Mouse (Mus musculus): ENCODE measurements around the gene Stambp. TPM values are rescaled to one million over a fixed set of nuclear protein-coding genes. Genes with fewer than 3 reads are reported as not detected.
A peak's percentile ranks its signal among the peaks of the same experiment; 100 is the strongest.

The Stambp gene
- polyA plus RNA-seq, 1 experiment from 2014 or later, result 23.3 TPM

DNA sequence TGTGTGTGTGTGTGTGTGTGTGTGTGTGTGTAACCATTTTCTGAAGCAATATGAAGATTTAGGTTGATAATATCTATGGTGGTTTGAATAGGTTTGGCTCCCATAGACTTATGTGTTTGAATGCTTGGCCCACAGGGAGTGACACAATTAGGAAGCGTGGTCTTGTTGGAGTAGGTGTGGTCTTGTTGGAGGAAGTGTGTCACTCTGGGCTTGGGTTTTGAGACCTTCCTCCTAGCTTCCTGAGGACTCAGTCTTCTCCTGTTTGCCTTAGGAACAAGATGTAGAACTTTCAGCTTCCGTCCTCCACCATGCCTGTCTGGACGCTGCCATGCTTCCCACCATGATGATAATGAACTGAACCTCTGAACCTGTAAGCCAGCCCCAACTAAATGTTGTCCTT, 53.9 kb downstream of the Stambp start:
- Histone ChIP-seq H3K27ac (no peak overlapping the region), H3K36me3 (no peaks in the 10 kb centered on the region), H3K9me3 (no peaks in the 10 kb centered on the region), H3K27me3 (no peaks in the 10 kb centered on the region), H3K9ac (no peak overlapping the region), H3K4me3 (no peak overlapping the region), H3K4me1 (no peaks in the 10 kb centered on the region), H3K4me2 (no peak overlapping the region)
- WGBS, result 75% methylated on average over 3 of the region's 3 CpGs
- no peak for ATAC-seq (ENCODE audit: borderline replicate concordance, extremely low read depth, low FRiP score, low TSS enrichment)

DNA sequence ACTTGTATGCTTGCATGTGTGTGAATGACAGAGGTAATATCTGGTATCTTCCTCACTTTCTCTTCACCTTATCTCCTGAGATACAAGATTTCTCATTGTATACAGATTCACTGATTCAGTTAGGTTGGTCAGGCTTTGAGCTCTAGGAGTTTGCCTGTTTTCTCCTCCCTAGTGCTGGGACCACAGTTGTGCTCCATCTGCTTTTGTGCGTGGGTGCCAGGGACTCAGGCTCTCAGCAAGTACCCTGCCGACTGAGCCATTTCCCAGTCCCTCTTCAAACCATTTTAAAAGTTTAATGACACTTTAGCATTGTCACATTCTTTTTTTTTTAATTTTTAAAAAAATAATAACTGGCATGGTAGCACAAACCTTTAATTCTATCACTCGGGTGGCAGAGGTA, 57.4 kb downstream of the Stambp start:
- H3K36me3 ChIP-seq, result no peaks in the 10 kb centered on the region
- no peak overlapping the region for H3K9ac ChIP-seq
- no peaks in the 10 kb centered on the region for H3K27me3 ChIP-seq
- H3K4me2 ChIP-seq, result no peak overlapping the region
- ATAC-seq (ENCODE audit: borderline replicate concordance, extremely low read depth, low FRiP score, low TSS enrichment), result no peak
- 62% methylated on average over 3 of the region's 3 CpGs for WGBS
- H3K9me3 ChIP-seq, result no peaks in the 10 kb centered on the region
- no peak overlapping the region for H3K27ac ChIP-seq
- H3K4me1 ChIP-seq, result no peaks in the 10 kb centered on the region
- H3K4me3 ChIP-seq, result no peak overlapping the region

DNA sequence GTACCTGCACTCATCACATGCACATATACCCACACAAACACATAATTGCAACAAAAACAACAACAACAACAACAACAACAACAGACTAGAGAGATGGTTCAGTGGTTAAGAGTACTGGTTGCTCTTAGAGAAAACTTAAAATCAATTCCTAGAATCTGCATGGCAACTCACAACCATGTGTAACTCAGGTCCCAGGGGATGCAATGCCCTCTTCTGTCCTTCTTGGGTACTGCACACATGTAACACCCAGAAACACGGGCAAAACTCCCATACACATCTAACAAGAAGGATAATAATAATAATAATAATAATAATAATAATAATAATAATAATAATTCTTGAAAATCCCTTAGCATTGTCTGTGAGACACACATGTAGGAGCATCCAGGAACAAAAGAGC, 60.0 kb downstream of the Stambp start:
- Histone ChIP-seq H3K27me3 (no peaks in the 10 kb centered on the region), H3K9ac (no peak overlapping the region), H3K27ac (no peak overlapping the region), H3K4me3 (no peak overlapping the region), H3K4me1 (0 out of 2 replicates have a peak, but pooled peaks cover under 1% of the 10 kb centered on the region), H3K36me3 (no peaks in the 10 kb centered on the region), H3K9me3 (no peaks in the 10 kb centered on the region), H3K4me2 (no peak overlapping the region)
- ATAC-seq (ENCODE audit: borderline replicate concordance, extremely low read depth, low FRiP score, low TSS enrichment), result no peak; the same call in 1 of the 2 replicates
- WGBS, result 16% methylated on average over 1 of the region's 1 CpGs

DNA sequence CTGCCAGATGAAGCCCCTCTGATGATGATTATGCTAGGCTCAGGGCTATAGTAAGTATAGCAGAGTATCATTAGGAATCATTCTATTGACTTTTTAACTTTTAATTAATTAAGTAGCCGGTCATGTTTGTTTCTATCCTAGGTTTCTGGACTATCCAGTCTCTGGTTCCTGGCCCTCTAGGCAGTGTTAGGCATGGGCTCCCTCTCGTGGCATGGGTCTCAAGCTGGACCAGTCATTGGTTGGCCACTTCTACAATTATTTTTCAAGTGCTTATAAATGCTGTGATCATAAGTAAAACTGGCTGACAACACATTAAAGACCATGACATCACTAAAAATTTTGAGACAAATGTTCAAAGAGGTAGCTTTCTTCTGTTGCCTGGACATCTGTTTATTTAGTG, 62.3 kb downstream of the Stambp start:
- Histone ChIP-seq H3K9me3 (no peaks in the 10 kb centered on the region), H3K4me2 (no peak overlapping the region), H3K27ac (no peak overlapping the region), H3K4me3 (no peak overlapping the region), H3K4me1 (peaks cover 12% of the 10 kb centered on the region; the same call in 1 of the 2 replicates), H3K27me3 (no peaks in the 10 kb centered on the region), H3K9ac (no peak overlapping the region), H3K36me3 (no peaks in the 10 kb centered on the region)
- WGBS, result 62% methylated on average over 2 of the region's 2 CpGs
- no peak for ATAC-seq (ENCODE audit: borderline replicate concordance, extremely low read depth, low FRiP score, low TSS enrichment)

DNA sequence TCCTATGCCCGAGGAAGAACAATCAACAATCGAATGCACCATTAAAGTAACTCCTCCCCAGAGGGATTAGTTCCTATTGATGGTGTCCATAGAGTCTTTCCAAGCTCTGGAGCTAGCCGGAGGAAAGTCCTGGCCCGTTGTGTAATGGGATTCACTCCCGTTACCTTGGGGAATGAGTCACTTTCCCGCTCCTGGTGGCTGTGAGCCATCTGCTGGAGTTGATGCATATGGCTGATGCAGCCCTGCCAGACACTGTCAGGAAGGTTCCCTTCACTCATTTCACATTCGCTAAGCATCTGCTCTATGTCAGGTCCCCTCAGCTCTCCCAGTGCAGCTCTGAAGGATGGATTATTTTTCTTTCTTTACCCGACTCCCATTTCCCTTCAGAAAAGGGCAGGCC, 63.1 kb downstream of the Stambp start:
- WGBS, result 33% methylated on average over 8 of the region's 8 CpGs
- H3K9me3 ChIP-seq, result no peaks in the 10 kb centered on the region
- peaks cover 13% of the 10 kb centered on the region; the same call in 1 of the 2 replicates for H3K4me1 ChIP-seq
- H3K36me3 ChIP-seq, result no peaks in the 10 kb centered on the region
- no peak overlapping the region for H3K27ac ChIP-seq
- H3K9ac ChIP-seq, result no peak overlapping the region
- no peaks in the 10 kb centered on the region for H3K27me3 ChIP-seq
- no peak for ATAC-seq (ENCODE audit: borderline replicate concordance, extremely low read depth, low FRiP score, low TSS enrichment)
- H3K4me3 ChIP-seq, result no peak overlapping the region
- no peak overlapping the region for H3K4me2 ChIP-seq

DNA sequence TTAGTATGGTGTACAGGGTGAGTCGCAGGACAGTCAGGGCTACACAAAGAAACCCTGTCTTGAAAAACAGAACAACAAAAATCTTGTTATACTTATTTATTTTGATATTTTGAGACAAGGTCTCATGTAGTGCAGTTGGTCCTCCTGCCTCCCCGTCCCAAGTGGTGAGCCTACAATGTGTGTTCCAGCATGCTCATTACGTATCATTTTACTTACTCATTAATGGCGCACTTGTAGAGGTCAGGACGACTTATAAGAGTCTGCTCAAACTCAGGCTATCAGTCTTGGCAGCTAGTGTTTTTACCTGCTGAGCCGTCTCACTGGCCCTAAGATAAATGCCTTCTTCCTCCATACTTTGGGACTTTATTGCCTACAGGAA, 65.4 kb downstream of the Stambp start:
- H3K27ac ChIP-seq, result peak overlapping the region; percentile 97
- peak overlapping the region; percentile 83 for H3K4me3 ChIP-seq
- H3K4me1 ChIP-seq, result peaks cover 13% of the 10 kb centered on the region; the same call in 1 of the 2 replicates
- ATAC-seq (ENCODE audit: borderline replicate concordance, extremely low read depth, low FRiP score, low TSS enrichment), result peak; percentile 34; the same call in 1 of the 2 replicates
- peak overlapping the region; percentile 64 for H3K4me2 ChIP-seq
- no peaks in the 10 kb centered on the region for H3K36me3 ChIP-seq
- peak overlapping the region; percentile 82 for H3K9ac ChIP-seq
- 17% methylated on average over 6 of the region's 6 CpGs for WGBS
- no peaks in the 10 kb centered on the region for H3K9me3 ChIP-seq
- H3K27me3 ChIP-seq, result no peaks in the 10 kb centered on the region

DNA sequence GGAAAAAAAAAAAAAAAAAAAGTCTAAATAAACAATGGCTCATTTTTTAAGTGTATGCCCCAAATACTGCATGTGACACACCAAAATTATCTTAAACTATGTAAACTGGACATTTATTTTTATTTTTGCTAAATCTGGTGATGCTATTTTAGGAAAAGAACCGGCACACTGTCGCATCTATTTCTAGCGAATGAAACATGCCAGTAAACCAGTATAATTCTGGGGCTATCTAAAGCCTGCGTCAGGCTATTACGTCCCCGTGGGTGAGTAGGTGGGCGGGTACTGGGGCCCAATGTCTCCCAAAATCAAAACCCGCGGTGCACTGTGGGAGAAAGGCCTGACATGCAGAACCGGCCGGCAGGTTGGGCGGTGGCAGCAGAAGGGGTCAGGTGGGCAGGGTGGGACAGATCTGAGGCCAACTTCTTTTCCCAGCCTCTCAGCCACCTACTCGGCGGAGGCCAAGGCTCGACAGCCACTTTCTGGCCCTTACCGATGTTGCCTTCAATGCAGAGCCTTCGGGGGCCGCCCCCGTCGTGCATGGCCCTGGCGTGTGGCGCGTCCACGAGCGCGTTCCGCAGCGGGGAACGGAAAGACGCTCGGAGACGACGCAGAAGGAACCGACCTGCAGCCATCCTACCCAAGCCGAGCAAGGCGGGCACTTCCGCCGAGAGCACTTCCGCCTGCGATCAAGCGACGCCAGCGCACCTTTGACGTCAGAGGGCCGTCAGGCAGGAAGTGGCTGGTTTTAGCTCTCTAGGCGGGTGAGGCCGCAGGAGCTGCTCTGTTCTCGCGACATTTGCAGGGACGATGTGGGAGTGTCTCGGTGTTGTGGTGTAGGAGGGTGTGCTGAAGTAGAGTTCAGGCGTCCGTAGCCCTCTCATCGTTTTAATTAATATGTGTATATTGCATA, 66.0 kb downstream of the Stambp start, which contains the start of gene Dguok:
Dguok (minus strand) TSS at position 712 of the 910 bp plus-strand sequence.
- Histone ChIP-seq H3K27ac (peak within 1 kb of the TSS; percentile 97), H3K4me3 (peak within 1 kb of the TSS; percentile 83)

DNA sequence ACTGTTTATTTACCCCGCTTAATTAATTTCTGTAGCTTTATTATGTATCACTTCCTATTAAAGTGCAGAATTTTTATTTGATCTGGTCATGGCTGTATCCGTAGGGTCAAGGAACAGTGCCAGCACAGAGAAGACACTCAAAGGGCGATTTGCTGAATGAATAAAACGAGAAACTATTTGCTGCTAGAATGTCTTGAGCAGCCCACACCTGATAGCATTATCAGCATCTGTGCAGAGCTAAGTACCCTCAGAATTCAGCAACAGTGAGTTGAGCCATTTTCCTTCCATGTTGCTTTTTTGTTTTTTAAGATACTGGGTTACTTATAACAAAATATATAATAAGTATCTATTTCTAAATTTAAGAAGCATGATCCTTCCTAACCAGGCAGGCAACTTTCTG, 67.0 kb downstream of the Stambp start:
- Histone ChIP-seq H3K27ac (no peak overlapping the region), H3K4me1 (peaks cover 13% of the 10 kb centered on the region; the same call in 1 of the 2 replicates), H3K9me3 (no peaks in the 10 kb centered on the region), H3K27me3 (no peaks in the 10 kb centered on the region), H3K4me3 (peak overlapping the region; percentile 83; the same call in 1 of the 2 replicates), H3K36me3 (no peaks in the 10 kb centered on the region), H3K9ac (no peak overlapping the region), H3K4me2 (peak overlapping the region; percentile 64)
- WGBS, result 78% methylated on average over 4 of the region's 4 CpGs
- no peak for ATAC-seq (ENCODE audit: borderline replicate concordance, extremely low read depth, low FRiP score, low TSS enrichment)

More for the DNA sequence above, 66.0 kb downstream of the Stambp start, which contains the start of gene Dguok:
- ATAC-seq (ENCODE audit: borderline replicate concordance, extremely low read depth, low FRiP score, low TSS enrichment), result peak; percentile 98
- no peaks in the 10 kb centered on the region for H3K9me3 ChIP-seq
- H3K36me3 ChIP-seq, result no peaks in the 10 kb centered on the region
- H3K4me2 ChIP-seq, result peak within 1 kb of the TSS; percentile 64
- H3K9ac ChIP-seq, result peak within 1 kb of the TSS; percentile 82
- no peaks in the 10 kb centered on the region for H3K27me3 ChIP-seq
- WGBS, result under 1% methylated on average over 54 of the region's 54 CpGs
- H3K4me1 ChIP-seq, result peaks cover 13% of the 10 kb centered on the region; the same call in 1 of the 2 replicates

DNA sequence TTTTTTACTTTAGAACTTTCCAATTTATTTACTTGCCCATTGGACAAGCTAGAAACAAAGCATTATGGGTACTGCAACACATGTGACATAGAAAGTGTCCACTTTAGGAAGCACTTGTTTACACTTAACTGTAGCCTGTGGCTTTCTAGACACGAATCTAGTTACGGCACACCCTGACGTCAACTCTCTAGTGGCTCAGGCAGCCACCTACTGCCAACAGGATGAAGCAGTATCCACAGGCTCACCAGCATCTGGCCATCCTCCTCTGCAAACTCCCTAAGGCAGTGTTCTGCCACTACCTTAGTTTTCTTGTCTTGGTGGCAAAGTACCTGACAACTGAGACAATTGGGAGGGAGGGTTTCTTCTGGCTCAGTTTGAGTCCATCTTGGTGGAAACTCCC, 69.2 kb downstream of the Stambp start:
- Histone ChIP-seq H3K27me3 (no peaks in the 10 kb centered on the region), H3K9ac (no peak overlapping the region), H3K27ac (no peak overlapping the region), H3K9me3 (no peaks in the 10 kb centered on the region), H3K4me3 (no peak overlapping the region), H3K4me2 (no peak overlapping the region), H3K36me3 (no peaks in the 10 kb centered on the region), H3K4me1 (peaks cover 13% of the 10 kb centered on the region; the same call in 1 of the 2 replicates)
- WGBS, result 66% methylated on average over 3 of the region's 3 CpGs
- no peak for ATAC-seq (ENCODE audit: borderline replicate concordance, extremely low read depth, low FRiP score, low TSS enrichment)

DNA sequence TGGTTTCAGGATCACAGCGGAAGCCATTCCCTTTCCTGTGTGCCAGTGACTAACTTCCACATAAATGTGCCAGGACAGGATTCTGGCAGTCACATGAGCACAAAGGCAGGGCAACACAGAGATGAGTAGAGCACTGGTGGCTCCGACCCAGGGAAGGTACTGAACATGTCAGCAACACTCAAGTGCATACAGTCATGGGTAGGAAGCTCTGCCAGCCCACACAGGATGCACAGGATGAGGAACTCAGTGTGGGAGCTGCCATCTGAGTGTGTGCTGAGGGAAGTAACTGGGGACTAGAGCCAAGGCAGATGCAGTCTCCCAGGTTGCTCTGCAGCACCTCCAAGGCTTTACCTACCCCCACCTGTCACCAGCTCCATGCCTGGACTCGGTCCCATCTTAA, 69.9 kb downstream of the Stambp start:
- 72% methylated on average over 3 of the region's 3 CpGs for WGBS
- Histone ChIP-seq H3K4me1 (peaks cover 18% of the 10 kb centered on the region), H3K27me3 (no peaks in the 10 kb centered on the region), H3K4me2 (no peak overlapping the region), H3K4me3 (no peak overlapping the region), H3K27ac (no peak overlapping the region), H3K9me3 (no peaks in the 10 kb centered on the region), H3K36me3 (no peaks in the 10 kb centered on the region), H3K9ac (no peak overlapping the region)
- ATAC-seq (ENCODE audit: borderline replicate concordance, extremely low read depth, low FRiP score, low TSS enrichment), result no peak

DNA sequence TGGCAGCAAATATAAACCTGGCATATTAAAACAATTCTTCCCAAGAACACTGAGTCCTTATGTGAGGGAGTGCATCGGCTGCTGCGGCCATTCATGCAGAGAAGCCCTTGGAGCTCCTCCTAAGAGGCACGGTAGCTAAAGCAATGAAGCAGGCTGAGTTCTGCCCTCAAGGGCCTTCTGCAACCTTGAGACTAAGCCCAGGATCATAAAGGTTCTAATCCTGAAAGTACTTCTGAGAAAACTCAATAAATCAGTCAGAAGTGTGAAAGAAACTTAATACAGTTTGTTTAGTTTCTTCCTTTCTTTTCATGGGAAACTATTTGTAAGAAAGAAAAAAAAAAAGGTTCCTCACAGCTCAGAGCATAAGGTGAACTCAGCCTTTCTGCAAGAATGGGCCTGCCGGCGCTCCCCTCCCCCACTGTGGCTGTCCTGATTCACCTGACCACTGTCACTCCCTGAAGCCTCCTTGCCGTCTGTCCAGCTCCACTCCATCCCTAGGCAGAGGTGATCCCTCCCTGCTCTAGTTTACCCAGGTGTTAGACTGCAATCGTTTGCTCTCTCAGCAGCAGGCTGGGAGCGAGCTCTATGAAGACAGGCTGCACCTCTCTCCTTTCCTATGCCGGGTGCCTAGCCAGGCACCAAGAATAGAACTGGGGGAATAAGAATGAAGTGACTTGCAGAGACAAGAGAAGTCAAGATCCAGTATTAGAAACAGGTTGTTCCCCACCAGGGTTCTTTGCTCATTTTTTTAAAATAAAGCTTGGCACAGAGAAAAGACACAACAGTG, 70.8 kb downstream of the Stambp start:
- Histone ChIP-seq H3K4me1 (peaks cover 23% of the 10 kb centered on the region), H3K4me2 (no peak overlapping the region), H3K27ac (no peak overlapping the region), H3K4me3 (no peak overlapping the region), H3K36me3 (no peaks in the 10 kb centered on the region), H3K9me3 (no peaks in the 10 kb centered on the region), H3K9ac (no peak overlapping the region), H3K27me3 (no peaks in the 10 kb centered on the region)
- WGBS, result 62% methylated on average over 9 of the region's 9 CpGs
- no peak for ATAC-seq (ENCODE audit: borderline replicate concordance, extremely low read depth, low FRiP score, low TSS enrichment)

DNA sequence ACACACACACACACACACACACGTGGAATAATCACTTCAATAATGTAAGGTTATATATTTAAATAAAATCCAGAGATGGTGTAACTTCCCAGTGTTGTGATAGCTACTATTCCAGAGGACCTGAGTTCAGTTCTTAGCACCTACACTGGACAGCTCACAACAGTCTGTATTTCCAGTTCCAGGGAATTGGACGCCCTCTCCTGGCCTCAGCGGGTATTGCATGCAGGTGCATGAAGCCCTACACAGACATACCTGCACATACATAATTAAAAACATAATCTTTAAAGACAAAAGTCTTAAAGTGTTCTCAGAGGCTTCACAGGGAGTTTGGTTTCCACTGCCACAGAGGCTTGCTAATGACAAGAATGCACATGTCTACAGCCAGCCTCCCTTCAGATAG, 72.1 kb downstream of the Stambp start:
- 54% methylated on average over 3 of the region's 3 CpGs for WGBS
- Histone ChIP-seq H3K4me2 (no peak overlapping the region), H3K9me3 (no peaks in the 10 kb centered on the region), H3K36me3 (no peaks in the 10 kb centered on the region), H3K4me3 (no peak overlapping the region), H3K27ac (no peak overlapping the region), H3K27me3 (no peaks in the 10 kb centered on the region), H3K4me1 (peaks cover 27% of the 10 kb centered on the region), H3K9ac (no peak overlapping the region)
- no peak for ATAC-seq (ENCODE audit: borderline replicate concordance, extremely low read depth, low FRiP score, low TSS enrichment)

Data from lung, embryonic 15.5 days (tissue).